In the genomic region with DNA sequence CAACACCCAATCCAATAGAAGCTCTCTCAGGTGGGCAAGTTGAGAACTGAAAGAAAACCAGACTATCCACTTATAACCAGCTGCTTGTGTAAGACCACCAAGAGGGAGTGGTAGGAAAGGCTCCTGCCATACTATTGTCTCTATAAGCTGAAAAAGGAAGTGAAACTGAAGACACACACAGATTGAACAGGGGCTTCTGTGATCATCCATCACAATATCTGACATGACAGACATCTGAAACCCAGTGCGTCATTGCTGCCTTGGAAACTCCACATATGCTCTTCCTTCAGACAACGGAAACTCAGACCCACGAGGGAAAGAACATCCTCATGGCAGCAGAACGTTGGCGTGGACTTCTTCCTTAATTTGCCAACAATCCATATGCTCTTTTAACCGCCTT, we compare ENCODE assay signal across 31 mouse cellular contexts. TPM values are rescaled to one million over a fixed set of nuclear protein-coding genes. Genes with fewer than 3 reads are reported as not detected.
A peak's percentile ranks its signal among the peaks of the same experiment; 100 is the strongest.
DNase-seq lines count a peak whose midpoint lies in the region; ATAC-seq and TF ChIP-seq lines count a peak whose summit lies in the region.
"Had no signal": no experiment of that assay in that cellular context is flagged by ENCODE, and none has a peak within 500 bp of the region (broad histone marks: within the 10 kb centered on the region; RNA-seq: fewer than 3 reads in every experiment).

No protein-coding gene starts in this region.

- H3K4me1 ChIP-seq in kidney, adult 2 months (ENCODE audit: control insufficient read depth, insufficient read depth, low read length), result no peaks in the 10 kb centered on the region
- no peaks in the 10 kb centered on the region for H3K4me1 ChIP-seq in lung, postnatal 0 days (ENCODE audit: insufficient read depth, low read depth, low read length)
- no peaks in the 10 kb centered on the region for H3K4me1 ChIP-seq in midbrain, embryonic 10.5 days
- H3K4me1 ChIP-seq: embryonic facial prominence, embryonic 10.5 days; embryonic facial prominence, embryonic 15.5 days; forebrain, embryonic 13.5 days; heart, embryonic 15.5 days; hindbrain, embryonic 12.5 days; limb, embryonic 12.5 days; neural tube, embryonic 13.5 days; stomach, embryonic 15.5 days had no signal

- no peak for TF ChIP-seq EP300 in lung, postnatal 0 days (IDR thresholded peaks at IDR 0.05)

- TF ChIP-seq CTCF in kidney, adult 2 months (conservative IDR thresholded peaks at IDR 0.05; ENCODE audit: insufficient read depth, insufficient read length, low read depth, low read length), result no peak
- no peak for TF ChIP-seq CTCF in lung, postnatal 0 days (IDR thresholded peaks at IDR 0.05)

- no peak overlapping the region for H3K9ac ChIP-seq in lung, postnatal 0 days (replicated peaks; ENCODE audit: low read depth)
- H3K9ac ChIP-seq: embryonic facial prominence, embryonic 15.5 days; forebrain, embryonic 13.5 days; heart, embryonic 15.5 days; hindbrain, embryonic 12.5 days; limb, embryonic 12.5 days; neural tube, embryonic 13.5 days; stomach, embryonic 15.5 days had no signal

- no peak for TF ChIP-seq POLR2A in kidney, adult 2 months (IDR thresholded peaks at IDR 0.05; ENCODE audit: low read depth, low read length)

- no peaks in the 10 kb centered on the region for H3K9me3 ChIP-seq in lung, postnatal 0 days (ENCODE audit: low read length)
- no peaks in the 10 kb centered on the region for H3K9me3 ChIP-seq in midbrain, embryonic 10.5 days (replicated peaks)
- H3K9me3 ChIP-seq: embryonic facial prominence, embryonic 10.5 days; embryonic facial prominence, embryonic 15.5 days; forebrain, embryonic 13.5 days; heart, embryonic 10.5 days; heart, embryonic 15.5 days; hindbrain, embryonic 12.5 days; limb, embryonic 12.5 days; neural tube, embryonic 13.5 days; stomach, embryonic 15.5 days had no signal

- peak; percentile 66 for DNase-seq in heart, adult 11 months
- no peak for DNase-seq in heart, adult 9 months (ENCODE audit: low spot score in 2 of 2)
- DNase-seq in kidney, adult 2 months, result no peak
- no peak for DNase-seq in lung, postnatal 0 days (ENCODE audit: low spot score)
- no peak for DNase-seq in midbrain, embryonic 10.5 days (ENCODE audit: low spot score)
- DNase-seq: adrenal gland, postnatal 36 days; cerebellum, adult 2 months; cerebellum, postnatal 14 days; gastrocnemius, adult 2 months; kidney, adult 9 months; kidney, postnatal 10 days; lung, postnatal 4 days; retina, postnatal 1 day; right cerebral cortex, postnatal 14 days; thymus, postnatal 14 days had no signal

- no peaks in the 10 kb centered on the region for H3K27me3 ChIP-seq in kidney, adult 2 months (replicated peaks; ENCODE audit: control insufficient read depth, insufficient read depth, low read length)
- H3K27me3 ChIP-seq in lung, postnatal 0 days (replicated peaks; ENCODE audit: insufficient read depth, low read length), result no peaks in the 10 kb centered on the region
- H3K27me3 ChIP-seq in midbrain, embryonic 10.5 days (ENCODE audit: low read depth, poor library complexity, severe bottlenecking), result no peaks in the 10 kb centered on the region
- H3K27me3 ChIP-seq: embryonic facial prominence, embryonic 15.5 days; forebrain, embryonic 13.5 days; heart, embryonic 15.5 days; hindbrain, embryonic 12.5 days; limb, embryonic 12.5 days; neural tube, embryonic 13.5 days; stomach, embryonic 15.5 days had no signal

- 81% methylated on average over 6 of the region's 6 CpGs for WGBS in kidney, adult 2 months
- 74% methylated on average over 6 of the region's 6 CpGs for WGBS in lung, postnatal 0 days
- 86% methylated on average over 6 of the region's 6 CpGs for WGBS in midbrain, embryonic 10.5 days

- H3K36me3 ChIP-seq in kidney, adult 2 months (ENCODE audit: control insufficient read depth, insufficient read depth, low read length), result no peaks in the 10 kb centered on the region
- no peaks in the 10 kb centered on the region for H3K36me3 ChIP-seq in lung, postnatal 0 days (ENCODE audit: insufficient read depth, low read length)
- no peaks in the 10 kb centered on the region for H3K36me3 ChIP-seq in midbrain, embryonic 10.5 days
- H3K36me3 ChIP-seq: embryonic facial prominence, embryonic 10.5 days; embryonic facial prominence, embryonic 15.5 days; heart, embryonic 10.5 days; heart, embryonic 15.5 days; hindbrain, embryonic 12.5 days; limb, embryonic 12.5 days; neural tube, embryonic 13.5 days; stomach, embryonic 15.5 days had no signal

- no peak overlapping the region for H3K4me3 ChIP-seq in kidney, adult 2 months (ENCODE audit: insufficient read depth, low read depth, low read length)
- no peak overlapping the region for H3K4me3 ChIP-seq in lung, postnatal 0 days (ENCODE audit: low read depth, low read length)
- H3K4me3 ChIP-seq in midbrain, embryonic 10.5 days, result no peak overlapping the region
- H3K4me3 ChIP-seq: embryonic facial prominence, embryonic 10.5 days; embryonic facial prominence, embryonic 15.5 days; forebrain, embryonic 13.5 days; gastrocnemius, adult 2 months; heart, embryonic 10.5 days; heart, embryonic 15.5 days; hindbrain, embryonic 12.5 days; limb, embryonic 12.5 days; neural tube, embryonic 13.5 days; stomach, embryonic 15.5 days had no signal

- ATAC-seq in common myeloid progenitor, adult 5-6 weeks (replicated peaks; ENCODE audit: low read depth, poor library complexity, severe bottlenecking), result peak; percentile 96
- ATAC-seq in megakaryocyte, adult 5-6 weeks (ENCODE audit: poor library complexity, severe bottlenecking), result peak; percentile 91
- ATAC-seq in lung, postnatal 0 days, result no peak
- ATAC-seq: CD4-positive, CD25-positive, alpha-beta regulatory T cell, adult 4 months; forebrain, embryonic 13.5 days; hindbrain, postnatal 0 days; intestine, embryonic 16.5 days had no signal

- no peak overlapping the region for H3K27ac ChIP-seq in kidney, adult 2 months (ENCODE audit: insufficient read depth, low read depth, low read length)
- no peak overlapping the region for H3K27ac ChIP-seq in lung, postnatal 0 days (ENCODE audit: low read length)
- no peak overlapping the region for H3K27ac ChIP-seq in midbrain, embryonic 10.5 days (replicated peaks)
- H3K27ac ChIP-seq: embryonic facial prominence, embryonic 10.5 days; embryonic facial prominence, embryonic 15.5 days; forebrain, embryonic 13.5 days; gastrocnemius, adult 2 months; heart, embryonic 10.5 days; heart, embryonic 15.5 days; hindbrain, embryonic 12.5 days; hindbrain, postnatal 0 days; limb, embryonic 12.5 days; neural tube, embryonic 13.5 days; stomach, embryonic 15.5 days had no signal

- no peak overlapping the region for H3K4me2 ChIP-seq in lung, postnatal 0 days (replicated peaks; ENCODE audit: low read depth, low read length)
- H3K4me2 ChIP-seq: embryonic facial prominence, embryonic 15.5 days; forebrain, embryonic 13.5 days; heart, embryonic 15.5 days; hindbrain, embryonic 12.5 days; limb, embryonic 12.5 days; liver, embryonic 11.5 days; midbrain, embryonic 11.5 days; neural tube, embryonic 13.5 days; stomach, embryonic 15.5 days had no signal

RNA-seq across cellular contexts. Expression of a gene that starts 14.7 kb away (rescaled TPM):
- total RNA-seq in common myeloid progenitor, adult 5-6 weeks (2017), result 110 and 129 TPM in 2 replicates
- 51.9 and 66.7 TPM in 2 replicates for total RNA-seq in megakaryocyte, adult 5-6 weeks (2015)
- 32.9 and 42.3 TPM in 2 replicates for total RNA-seq in megakaryocyte, adult 5-6 weeks (2017)
- 16.3 and 22.6 TPM in 2 replicates for polyA plus RNA-seq in kidney, adult 2 months (2012; rRNA removed)
- 5.5 and 6.2 TPM in 2 replicates for polyA plus RNA-seq in lung, postnatal 0 days (2015; fragmentation: Nextera tagmentation; extraction: Ambion mirVana)
- polyA plus RNA-seq in midbrain, embryonic 10.5 days (2016; fragmentation: Nextera tagmentation; extraction: Ambion mirVana), result 12.6 and 12.8 TPM in 2 replicates
